Mouse (Mus musculus) kidney, adult 2 months (tissue): ENCODE data around the gene Apbb1ip. TPM values are rescaled to one million over a fixed set of nuclear protein-coding genes. Genes with fewer than 3 reads are reported as not detected.

ENCODE experiments used
- DNase-seq: peaks from one replicate; pipeline ENCODE4 v3.0.0; 2021
- H3K27ac ChIP-seq: fragments of 200-500 bp; 2 replicates; pipeline ENCODE4 v1.5.1; 2012; ENCODE audit warnings: low read depth, low read length, control low read depth, inconsistent platforms; ENCODE audit not compliant: insufficient read depth
- H3K27me3 ChIP-seq: fragments of 200-500 bp; replicated peaks from 2 replicates; pipeline ENCODE4 v1.6.1; 2012; ENCODE audit warnings: mild to moderate bottlenecking, moderate library complexity, low read length, inconsistent platforms; ENCODE audit not compliant: control insufficient read depth, insufficient read depth
- H3K36me3 ChIP-seq: fragments of 200-500 bp; 2 replicates; pipeline ENCODE4 v1.6.1; 2012; ENCODE audit warnings: mild to moderate bottlenecking, moderate library complexity, low read length, inconsistent platforms; ENCODE audit not compliant: control insufficient read depth, insufficient read depth
- H3K4me1 ChIP-seq: fragments of 200-500 bp; 2 replicates; pipeline ENCODE4 v1.6.1; 2011; ENCODE audit warnings: low read length; ENCODE audit not compliant: control insufficient read depth, insufficient read depth
- H3K4me3 ChIP-seq: fragments of 200-500 bp; 2 replicates; pipeline ENCODE4 v1.5.1; 2011; ENCODE audit warnings: mild to moderate bottlenecking, low read depth, low read length, control low read depth; ENCODE audit not compliant: insufficient read depth
- CTCF ChIP-seq: fragments of 200-500 bp; conservative IDR thresholded peaks from 2 replicates; pipeline ENCODE4 v1.5.1; 2011; ENCODE audit warnings: low read depth, mild to moderate bottlenecking, control low read depth, low read length, moderate library complexity, mixed read lengths; ENCODE audit not compliant: insufficient read depth, insufficient read length
- POLR2A ChIP-seq: fragments of 200-500 bp; IDR thresholded peaks from one replicate; pipeline ENCODE4 v1.6.1; 2011; ENCODE audit warnings: low read depth, low read length, control low read depth
- WGBS: fragments of 180-500 bp; shearing (Covaris S2); methylation state at CpG from one replicate; pipeline ENCODE4 v1.1.7; 2018; 5-methylcytosine and 5-hydroxymethylcytosine counted together
- polyA plus RNA-seq: library from polyadenylated mRNA; depleted of rRNA; stranded (reverse); fragments of >200 nt; gene quantifications from 2 replicates; pipeline ENCODE4 v1.2.3, GENCODE M21; 2012

Gene Apbb1ip
- polyA plus RNA-seq, 1 experiment = 2.0 TPM

DNA sequence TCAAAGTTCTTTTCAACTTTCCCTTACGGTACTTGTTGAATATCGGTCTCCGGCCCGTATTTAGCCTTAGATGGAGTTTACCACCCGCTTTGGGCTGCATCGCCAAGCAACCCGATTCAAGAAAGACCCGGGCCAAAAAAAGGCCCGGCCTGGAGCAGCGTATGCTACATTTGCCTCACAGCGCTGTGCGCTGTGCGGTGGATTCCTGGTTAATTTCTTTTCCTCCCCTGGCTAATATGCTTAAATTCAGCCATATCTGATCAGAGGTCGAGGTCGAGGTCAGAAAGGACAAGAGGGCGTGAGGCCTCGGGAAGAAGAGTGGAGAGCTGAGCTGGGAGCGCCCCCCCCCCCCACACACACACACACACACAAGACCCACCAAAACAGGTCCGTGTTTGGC, 29.0 kb upstream of the Apbb1ip start:
- no peak overlapping the region for H3K4me3 ChIP-seq
- 8% methylated on average over 19 of the region's 19 CpGs for WGBS
- DNase-seq = no peak

DNA sequence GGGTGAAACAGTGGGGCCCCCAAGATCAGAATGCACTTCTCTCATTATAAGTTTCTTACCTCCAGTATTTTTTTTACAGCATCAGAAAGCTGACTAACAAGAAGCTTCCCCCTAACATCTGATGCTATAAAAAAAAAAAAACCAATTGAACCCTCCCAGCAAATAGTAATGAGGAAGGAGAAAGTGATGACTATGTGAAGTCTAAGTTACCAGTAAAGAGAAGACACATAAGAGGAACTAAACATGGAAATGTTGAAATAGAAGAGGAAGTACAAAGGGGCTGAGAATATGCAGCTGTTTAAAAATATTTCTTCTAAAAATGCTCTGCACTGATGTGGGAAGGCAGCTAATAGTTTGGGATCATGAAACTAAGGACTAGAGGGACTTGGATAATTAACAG, 27.1 kb upstream of the Apbb1ip start:
- Histone ChIP-seq H3K4me3 (no peak overlapping the region), H3K4me1 (no peaks in the 10 kb centered on the region), H3K27ac (no peak overlapping the region), H3K36me3 (no peaks in the 10 kb centered on the region), H3K27me3 (no peaks in the 10 kb centered on the region)
- DNase-seq = no peak
- TF ChIP-seq CTCF = no peak
- no peak for TF ChIP-seq POLR2A

More for the DNA sequence above, 29.0 kb upstream of the Apbb1ip start:
- Histone ChIP-seq H3K27me3 (no peaks in the 10 kb centered on the region), H3K4me1 (no peaks in the 10 kb centered on the region), H3K27ac (no peak overlapping the region), H3K36me3 (no peaks in the 10 kb centered on the region)
- TF ChIP-seq POLR2A (no peak), CTCF (no peak)

DNA sequence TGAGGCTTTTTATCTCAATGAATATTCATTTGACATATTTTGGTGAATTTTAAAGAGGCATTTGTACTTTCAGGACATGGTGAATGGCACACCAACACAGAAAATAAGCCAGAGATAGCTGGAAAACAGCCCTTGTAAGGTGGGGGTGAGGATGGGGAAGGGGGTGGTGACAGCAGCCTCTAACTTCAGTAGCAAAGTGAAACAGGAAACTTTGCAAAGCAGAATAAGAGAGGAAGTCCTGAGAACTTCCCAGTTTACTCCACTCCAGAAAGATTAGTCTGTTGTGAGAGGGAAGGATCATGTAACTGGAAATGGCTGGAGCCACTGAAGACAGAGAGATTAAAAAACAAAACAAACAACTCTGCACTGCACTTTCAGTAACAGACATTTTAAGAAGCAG, 26.0 kb upstream of the Apbb1ip start:
- H3K27ac ChIP-seq = no peak overlapping the region
- no peaks in the 10 kb centered on the region for H3K27me3 ChIP-seq
- H3K4me3 ChIP-seq = no peak overlapping the region
- H3K36me3 ChIP-seq = no peaks in the 10 kb centered on the region
- TF ChIP-seq CTCF = no peak
- no peak for TF ChIP-seq POLR2A
- H3K4me1 ChIP-seq = no peaks in the 10 kb centered on the region
- no peak for DNase-seq

DNA sequence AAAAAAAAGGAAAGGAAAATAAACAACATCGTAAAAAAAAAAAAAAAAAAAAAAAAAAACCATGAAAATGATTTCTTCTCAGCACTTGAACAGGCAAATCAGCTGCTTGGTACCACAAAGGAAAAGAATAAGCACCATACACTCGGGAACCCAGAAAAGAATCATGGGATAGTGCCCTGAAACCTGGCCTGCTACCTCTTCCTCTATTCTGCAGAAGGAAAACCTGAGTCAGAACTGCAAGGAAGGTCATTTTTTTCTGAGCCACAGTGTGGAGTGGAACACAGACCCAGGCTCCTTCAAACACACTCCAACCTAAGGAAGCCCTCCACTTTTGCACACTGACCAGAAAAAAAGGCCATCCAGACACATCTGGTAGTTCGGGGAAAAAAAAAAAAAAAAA, 24.1 kb upstream of the Apbb1ip start:
- TF ChIP-seq CTCF (no peak), POLR2A (no peak)
- no peak overlapping the region for H3K4me3 ChIP-seq
- no peak overlapping the region for H3K27ac ChIP-seq
- H3K36me3 ChIP-seq = no peaks in the 10 kb centered on the region
- DNase-seq = no peak
- H3K4me1 ChIP-seq = no peaks in the 10 kb centered on the region
- 86% methylated on average over 3 of the region's 3 CpGs for WGBS
- H3K27me3 ChIP-seq = no peaks in the 10 kb centered on the region

DNA sequence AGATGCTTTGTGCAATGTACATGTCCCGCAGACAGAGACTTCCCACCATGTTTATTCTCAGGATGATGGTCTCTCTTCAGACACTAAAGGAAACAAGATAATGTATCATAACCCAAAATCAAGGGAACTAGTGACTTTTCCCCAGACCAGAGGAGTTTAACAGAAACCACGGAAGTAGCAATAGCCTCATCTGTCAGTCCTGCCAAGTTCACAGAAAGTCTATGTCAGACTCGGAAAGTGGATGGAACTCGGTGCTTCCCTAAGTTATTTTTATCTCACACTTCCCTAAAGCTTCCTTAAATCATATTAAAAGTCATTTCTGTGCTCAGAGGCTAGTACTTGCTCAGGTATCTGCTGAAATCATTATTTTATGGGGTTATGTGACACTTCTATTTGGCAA, 21.4 kb upstream of the Apbb1ip start:
- DNase-seq = no peak
- H3K4me3 ChIP-seq = no peak overlapping the region
- WGBS = 67% methylated on average over 4 of the region's 4 CpGs
- no peaks in the 10 kb centered on the region for H3K36me3 ChIP-seq
- H3K27ac ChIP-seq = no peak overlapping the region
- no peaks in the 10 kb centered on the region for H3K4me1 ChIP-seq
- TF ChIP-seq CTCF = no peak
- no peak for TF ChIP-seq POLR2A
- no peaks in the 10 kb centered on the region for H3K27me3 ChIP-seq

DNA sequence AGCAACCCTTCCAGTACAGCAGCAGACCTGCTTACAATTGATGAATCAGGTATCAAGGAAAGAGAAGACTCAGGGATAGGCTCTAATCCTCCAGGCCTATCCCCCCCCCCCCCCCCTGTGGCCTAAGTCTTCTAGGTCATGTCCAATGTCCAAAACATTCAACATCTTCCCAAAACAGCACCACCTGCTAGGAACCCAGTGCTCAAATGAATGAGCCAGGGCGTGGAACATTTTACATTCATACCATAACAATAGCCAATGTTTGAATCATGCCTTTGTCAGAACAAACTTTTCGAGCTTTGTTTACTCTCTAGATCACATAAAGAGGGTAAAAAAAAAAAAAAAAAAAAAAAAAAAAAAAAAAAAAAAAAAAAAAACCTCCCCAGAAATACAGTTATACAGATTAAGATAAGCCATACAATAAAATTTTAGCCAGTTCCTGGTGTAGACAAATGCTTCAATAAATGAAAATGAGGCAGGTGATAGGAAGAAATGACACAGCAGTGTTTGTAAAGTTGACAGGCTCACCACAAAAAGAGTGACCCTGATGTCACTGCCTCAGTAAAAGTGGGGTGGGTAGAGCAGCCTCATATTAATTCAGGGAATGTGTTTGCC, 20.3 kb upstream of the Apbb1ip start:
- no peak for DNase-seq
- no peaks in the 10 kb centered on the region for H3K27me3 ChIP-seq
- WGBS = 84% methylated on average over 2 of the region's 2 CpGs
- no peak overlapping the region for H3K4me3 ChIP-seq
- TF ChIP-seq POLR2A = no peak
- no peak for TF ChIP-seq CTCF
- H3K36me3 ChIP-seq = no peaks in the 10 kb centered on the region
- no peaks in the 10 kb centered on the region for H3K4me1 ChIP-seq
- H3K27ac ChIP-seq = no peak overlapping the region

DNA sequence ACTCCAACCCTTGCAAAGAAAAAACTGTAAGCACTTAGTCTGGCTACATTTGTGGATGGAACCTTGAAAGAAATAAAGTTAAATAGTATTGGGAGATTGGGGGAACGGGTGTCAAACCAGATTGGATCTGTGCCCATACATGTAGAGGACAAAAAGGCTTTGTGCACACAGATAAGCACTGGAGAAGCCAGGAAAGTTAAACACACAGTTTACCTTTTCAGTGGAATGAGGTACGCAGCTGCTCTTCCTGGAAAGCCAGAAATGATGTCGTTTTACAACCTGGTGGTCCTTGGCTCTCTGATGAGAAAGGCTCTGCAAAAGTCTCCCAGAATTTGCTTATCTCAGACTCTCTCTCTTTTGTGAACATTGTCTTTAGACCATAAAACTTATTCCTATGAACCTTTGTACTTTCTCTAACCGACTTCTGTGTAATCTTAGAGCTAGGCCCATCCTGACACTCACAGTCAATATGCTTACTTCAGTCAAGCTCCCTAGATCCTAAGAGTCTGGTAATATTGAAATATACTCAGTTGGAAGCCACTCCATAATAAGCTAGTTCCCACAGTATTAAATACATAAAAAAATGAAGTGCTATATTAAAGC, 19.6 kb upstream of the Apbb1ip start:
- TF ChIP-seq CTCF (no peak), POLR2A (no peak)
- WGBS = 73% methylated on average over 4 of the region's 4 CpGs
- no peaks in the 10 kb centered on the region for H3K27me3 ChIP-seq
- no peaks in the 10 kb centered on the region for H3K36me3 ChIP-seq
- no peak for DNase-seq
- H3K27ac ChIP-seq = no peak overlapping the region
- no peak overlapping the region for H3K4me3 ChIP-seq
- no peaks in the 10 kb centered on the region for H3K4me1 ChIP-seq

DNA sequence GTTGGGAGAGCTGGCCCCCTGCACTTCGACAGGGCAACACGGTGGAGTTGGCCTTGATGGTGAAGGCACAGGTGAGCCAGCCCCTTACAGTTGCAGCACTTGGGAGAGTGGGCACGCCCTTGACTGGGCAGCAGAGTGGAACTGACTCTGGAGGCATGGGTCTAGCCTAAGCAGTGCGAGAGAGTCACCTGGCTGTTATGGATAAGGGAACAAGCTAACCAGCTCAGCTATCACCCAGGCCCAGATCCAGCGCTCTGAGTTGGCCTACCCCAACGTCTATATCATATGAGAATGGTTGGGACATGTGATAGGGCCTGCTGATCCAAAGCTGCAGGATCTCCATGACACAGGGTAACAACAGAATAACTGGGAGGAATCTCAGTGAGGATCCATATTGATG, 18.3 kb upstream of the Apbb1ip start:
- WGBS = 87% methylated on average over 6 of the region's 6 CpGs

More for the DNA sequence above, 18.3 kb upstream of the Apbb1ip start:
- no peak for TF ChIP-seq POLR2A
- TF ChIP-seq CTCF = no peak
- Histone ChIP-seq H3K27ac (no peak overlapping the region), H3K27me3 (no peaks in the 10 kb centered on the region), H3K36me3 (no peaks in the 10 kb centered on the region), H3K4me3 (no peak overlapping the region), H3K4me1 (no peaks in the 10 kb centered on the region)
- no peak for DNase-seq
